ENCODE assay signal across 16 mouse cellular contexts in the genomic region with DNA sequence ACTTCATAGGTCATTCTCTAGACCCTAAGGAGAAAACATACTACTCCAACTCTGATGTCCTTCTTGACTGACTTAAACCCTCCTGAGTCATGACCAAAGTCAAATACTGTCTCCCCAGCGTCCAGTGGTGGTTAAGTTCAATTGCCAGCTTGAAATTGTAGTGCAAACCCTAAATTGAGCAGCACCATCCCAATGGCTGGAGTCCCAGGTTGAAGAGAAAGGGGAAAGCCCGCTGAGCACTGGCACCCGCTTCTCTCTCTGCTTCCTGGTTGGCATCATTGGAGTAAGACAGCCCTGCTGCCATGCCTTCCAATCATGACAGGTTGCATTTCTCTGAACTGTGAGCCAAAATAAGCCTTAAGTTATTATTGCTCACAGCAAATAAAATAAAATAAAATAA.
"Had no signal": no experiment of that assay in that cellular context is flagged by ENCODE, and none has a peak within 500 bp of the region (broad histone marks: within the 10 kb centered on the region; RNA-seq: fewer than 3 reads in every experiment).

No protein-coding gene starts in this region.

- H3K27ac ChIP-seq: neural tube, embryonic 13.5 days; neural tube, embryonic 15.5 days; stomach, embryonic 15.5 days; stomach, postnatal 0 days had no signal

- H3K4me3 ChIP-seq: neural tube, embryonic 13.5 days; neural tube, embryonic 15.5 days; stomach, embryonic 15.5 days had no signal

- H3K27me3 ChIP-seq: neural tube, embryonic 13.5 days; neural tube, embryonic 15.5 days; stomach, embryonic 15.5 days had no signal

- H3K4me1 ChIP-seq: stomach, embryonic 15.5 days had no signal

- H3K36me3 ChIP-seq: neural tube, embryonic 13.5 days; neural tube, embryonic 15.5 days; stomach, embryonic 15.5 days had no signal

- DNase-seq: retina, postnatal 1 day; right cerebral cortex, adult 18-20 months; right cerebral cortex, postnatal 14 days; right cerebral cortex, postnatal 25 days; right cerebral cortex, postnatal 4 days; spleen, adult 18-20 months; thymus, adult 18-20 months; thymus, adult 2 months; thymus, postnatal 14 days; thymus, postnatal 25 days; thymus, postnatal 36 days; thymus, postnatal 4 days had no signal

- H3K9me3 ChIP-seq: neural tube, embryonic 13.5 days; neural tube, embryonic 15.5 days; stomach, embryonic 15.5 days had no signal
